Mouse (Mus musculus) T-helper 17 cell (primary cell): ENCODE data around the gene Mex3d.
"Not testable (repeated sequence)": the region's sequence is repeated elsewhere in the genome, so short reads cannot be mapped to it uniquely, and the experiment has no call there.

Experiments
- in situ Hi-C, 2 experiments: fragments of 300-600 bp; cut with MboI, MseI; formaldehyde crosslinking; loops; 1 replicate in 1 of 2; 2 replicates in 1 of 2; pipeline ENCODE4 v1.15.1; 2025; ENCODE audit warnings: high pct_unique_total_duplicates in 2 of 2

The Mex3d gene

GRCm38 (mm10) chr10:80356737-80357136, 30.7 kb downstream of the Mex3d start:
- in situ Hi-C loops: no loop called here

GRCm38 (mm10) chr10:80356001-80356682, 31.3 kb downstream of the Mex3d start, which contains the start of gene Plk5:
Gene Plk5, plus strand, starts transcription at chr10:80356459.
- in situ Hi-C loops: no loop called here

- in situ Hi-C loops: no loop called here
Measured at GRCm38 (mm10) chr10:80355431-80355830, 32.0 kb downstream of the Mex3d start.

GRCm38 (mm10) chr10:80352727-80353126, 34.7 kb downstream of the Mex3d start:
- in situ Hi-C loops: no loop called here

GRCm38 (mm10) chr10:80351896-80352295, 35.6 kb downstream of the Mex3d start:
- in situ Hi-C loops: no loop called here

- in situ Hi-C loops: no loop called here
Measured at GRCm38 (mm10) chr10:80350292-80350691, 37.2 kb downstream of the Mex3d start.

GRCm38 (mm10) chr10:80348981-80349380, 38.5 kb downstream of the Mex3d start:
- in situ Hi-C loops: no loop called here

GRCm38 (mm10) chr10:80348244-80348781, 39.1 kb downstream of the Mex3d start, which contains the start of gene Adamtsl5:
Gene Adamtsl5, minus strand, starts transcription at chr10:80348412.
- in situ Hi-C loops: no loop called here

GRCm38 (mm10) chr10:80347514-80347967, 39.9 kb downstream of the Mex3d start:
- in situ Hi-C loops: no loop called here

GRCm38 (mm10) chr10:80345929-80346328, 41.5 kb downstream of the Mex3d start:
- in situ Hi-C loops: not testable (repeated sequence)

- in situ Hi-C loops: no loop called here
Measured at GRCm38 (mm10) chr10:80345122-80345521, 42.3 kb downstream of the Mex3d start.

GRCm38 (mm10) chr10:80344131-80344661, 43.3 kb downstream of the Mex3d start:
- in situ Hi-C loops: no loop called here

GRCm38 (mm10) chr10:80343425-80343895, 44.0 kb downstream of the Mex3d start:
- in situ Hi-C loops: no loop called here

- in situ Hi-C loops: no loop called here
Measured at GRCm38 (mm10) chr10:80342749-80343424, 44.6 kb downstream of the Mex3d start.

GRCm38 (mm10) chr10:80342305-80342748, 45.1 kb downstream of the Mex3d start:
- in situ Hi-C loops: no loop called here

- in situ Hi-C loops: no loop called here
Measured at GRCm38 (mm10) chr10:80341491-80342304, 45.8 kb downstream of the Mex3d start.

- in situ Hi-C loops: no loop called here
Measured at GRCm38 (mm10) chr10:80341026-80341425, 46.4 kb downstream of the Mex3d start.

GRCm38 (mm10) chr10:80339941-80340750, 47.3 kb downstream of the Mex3d start:
- in situ Hi-C loops: loop anchor here (5.0 kb wide), 2 partner anchors 32 to 37 kb away; no protein-coding TSS in a partner anchor

- in situ Hi-C loops: loop anchor here (5.0 kb wide), 2 partner anchors 36 to 41 kb away; no protein-coding TSS in a partner anchor
Measured at GRCm38 (mm10) chr10:80336263-80336662, 51.2 kb downstream of the Mex3d start.

GRCm38 (mm10) chr10:80332525-80332989, 54.9 kb downstream of the Mex3d start:
- in situ Hi-C loops: no loop called here
